8 mouse cellular contexts compared by ENCODE assay signal in the genomic region with DNA sequence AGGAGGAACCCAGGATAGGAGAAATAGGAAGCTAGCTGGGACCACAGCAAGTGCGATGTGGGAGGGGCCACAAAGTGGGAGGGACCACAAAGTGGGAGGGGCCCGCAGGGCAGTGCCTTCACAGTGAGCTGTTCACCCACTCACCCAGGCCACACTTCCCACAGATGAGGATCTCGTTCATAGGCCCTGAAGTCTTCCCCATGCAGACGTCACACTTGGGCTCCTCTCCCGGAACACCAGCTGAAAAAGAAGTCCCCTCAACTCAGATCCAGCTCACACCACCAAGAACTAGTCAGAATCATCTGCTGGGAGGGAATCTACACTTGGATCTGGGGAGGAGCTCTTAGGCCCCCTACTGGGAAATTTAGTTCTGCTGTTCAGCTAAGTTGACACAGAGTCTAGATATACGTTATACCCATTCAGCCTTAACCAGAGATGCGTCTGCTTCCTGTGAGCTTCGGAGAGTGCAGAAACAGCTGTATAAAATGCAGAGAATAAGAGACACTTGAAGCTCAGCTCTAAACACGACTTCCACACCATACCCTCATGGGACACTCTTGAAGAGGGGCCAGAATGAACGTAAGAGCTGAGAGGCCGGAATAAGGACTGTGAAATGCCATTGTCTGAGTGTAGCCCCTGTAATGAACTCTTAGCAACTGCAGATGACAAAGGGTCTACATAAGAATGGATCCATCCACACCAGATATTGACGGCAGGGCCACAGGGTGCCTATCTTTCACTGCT. TPM values are rescaled to one million over a fixed set of nuclear protein-coding genes. Genes with fewer than 3 reads are reported as not detected.
DNase-seq lines count a peak whose midpoint lies in the region; ATAC-seq lines count a peak whose summit lies in the region.

No protein-coding gene starts in this region.

- no peak overlapping the region for H3K27ac ChIP-seq in heart, embryonic 10.5 days
- H3K27ac ChIP-seq in hindbrain, embryonic 16.5 days (ENCODE audit: low read depth, low read length) = no peak overlapping the region

- no peaks in the 10 kb centered on the region for H3K36me3 ChIP-seq in heart, embryonic 10.5 days
- no peaks in the 10 kb centered on the region for H3K36me3 ChIP-seq in hindbrain, embryonic 16.5 days (ENCODE audit: control insufficient read depth, insufficient read depth, low read length)

- no peak for ATAC-seq in hindbrain, embryonic 16.5 days

- H3K27me3 ChIP-seq in heart, embryonic 10.5 days (ENCODE audit: insufficient read depth, poor library complexity, severe bottlenecking) = peaks cover 36% of the 10 kb centered on the region
- H3K27me3 ChIP-seq in hindbrain, embryonic 16.5 days (replicated peaks; ENCODE audit: control insufficient read depth, insufficient read depth, low read length) = no peaks in the 10 kb centered on the region; the same call in 1 of the 2 replicates

- no peak overlapping the region for H3K4me3 ChIP-seq in heart, embryonic 10.5 days
- H3K4me3 ChIP-seq in hindbrain, embryonic 16.5 days (ENCODE audit: low read length) = no peak overlapping the region

- H3K9ac ChIP-seq in hindbrain, embryonic 16.5 days (ENCODE audit: low read depth, low read length) = no peak overlapping the region

- peak; percentile 32 to 48 for DNase-seq in frontal cortex, postnatal 10 days (ENCODE audit: low spot score in 2 of 2)
- DNase-seq in frontal cortex, postnatal 25 days (ENCODE audit: low spot score in 2 of 2) = no peak
- DNase-seq in 3134 (ENCODE audit: extremely low read depth, insufficient read length, low spot score) = peak; percentile 46
- peak; percentile 73 for DNase-seq in adrenal gland, postnatal 14 days
- peak; percentile 78 for DNase-seq in heart, embryonic 10.5 days (ENCODE audit: low spot score)
- peak; percentile 83 for DNase-seq in lung, postnatal 10 days
- peak; percentile 41 for DNase-seq in testis, postnatal 14 days (ENCODE audit: low spot score)

- 53% methylated on average over 12 of the region's 12 CpGs for WGBS in heart, embryonic 10.5 days
- WGBS in hindbrain, embryonic 16.5 days = 37% methylated on average over 12 of the region's 12 CpGs

- no peaks in the 10 kb centered on the region for H3K9me3 ChIP-seq in heart, embryonic 10.5 days
- no peaks in the 10 kb centered on the region for H3K9me3 ChIP-seq in hindbrain, embryonic 16.5 days (ENCODE audit: control insufficient read depth, low read length)

- H3K4me1 ChIP-seq in heart, embryonic 10.5 days = peaks cover 35% of the 10 kb centered on the region
- peaks cover 8% of the 10 kb centered on the region for H3K4me1 ChIP-seq in hindbrain, embryonic 16.5 days (ENCODE audit: control insufficient read depth, insufficient read depth, low read depth, low read length)

- H3K4me2 ChIP-seq in hindbrain, embryonic 16.5 days (ENCODE audit: low read length) = no peak overlapping the region

RNA-seq across cellular contexts. Expression of a gene that starts 6.8 kb away (rescaled TPM):
- total RNA-seq in adrenal gland, postnatal 14 days (2021) = 4.3 and 5.0 TPM in 2 replicates
- 3.1 and 3.9 TPM in 2 replicates for polyA plus RNA-seq in heart, embryonic 10.5 days (2016; fragmentation: Nextera tagmentation; extraction: Ambion mirVana)
- 2.2 and 2.7 TPM in 2 replicates for polyA plus RNA-seq in hindbrain, embryonic 16.5 days (2015; fragmentation: Nextera tagmentation; extraction: Ambion mirVana)

RNA-seq across cellular contexts. Expression of a gene that starts 32.3 kb away (rescaled TPM):
- 32.2 and 39.5 TPM in 2 replicates for total RNA-seq in adrenal gland, postnatal 14 days (2021)
- polyA plus RNA-seq in heart, embryonic 10.5 days (2016; fragmentation: Nextera tagmentation; extraction: Ambion mirVana) = 77.5 and 96.6 TPM in 2 replicates
- polyA plus RNA-seq in hindbrain, embryonic 16.5 days (2015; fragmentation: Nextera tagmentation; extraction: Ambion mirVana) = 96.8 and 105 TPM in 2 replicates

RNA-seq across cellular contexts. Expression of a gene that starts 32.8 kb away (rescaled TPM):
- total RNA-seq in adrenal gland, postnatal 14 days (2021) = 0.38 and 6.5 TPM in 2 replicates
- 0.31 TPM in 1 of 2 replicates, not detected in the other for polyA plus RNA-seq in heart, embryonic 10.5 days (2016; fragmentation: Nextera tagmentation; extraction: Ambion mirVana)
- polyA plus RNA-seq in hindbrain, embryonic 16.5 days (2015; fragmentation: Nextera tagmentation; extraction: Ambion mirVana) = 0.16 and 0.35 TPM in 2 replicates

RNA-seq across cellular contexts. Expression of a gene that starts 54.5 kb away (rescaled TPM):
- total RNA-seq in adrenal gland, postnatal 14 days (2021) = 4.2 and 7.1 TPM in 2 replicates
- 0.78 and 0.85 TPM in 2 replicates for polyA plus RNA-seq in heart, embryonic 10.5 days (2016; fragmentation: Nextera tagmentation; extraction: Ambion mirVana)
- polyA plus RNA-seq in hindbrain, embryonic 16.5 days (2015; fragmentation: Nextera tagmentation; extraction: Ambion mirVana) = 2.5 and 4.0 TPM in 2 replicates

Comparison
In these comparisons a context has a peak if more than half of its experiments do, and no peak if none do; other contexts are left out.
1. DNase-seq: peak in frontal cortex, postnatal 10 days (2 of 2), 3134 (single experiment), adrenal gland, postnatal 14 days (single experiment), heart, embryonic 10.5 days (single experiment), lung, postnatal 10 days (single experiment) and testis, postnatal 14 days (single experiment); none in frontal cortex, postnatal 25 days (0 of 2).